Mouse (Mus musculus) macrophage (primary cell): ENCODE results near the gene Ptpre. TPM values are rescaled to one million over a fixed set of nuclear protein-coding genes. Genes with fewer than 3 reads are reported as not detected.

Experiments used
- H3K27ac ChIP-seq: fragments of 350-480 bp; formaldehyde crosslinking; 2 replicates; pipeline ENCODE4 v1.9.0; 2021
- H3K36me3 ChIP-seq: fragments of 350-480 bp; formaldehyde crosslinking; 2 replicates; pipeline ENCODE4 v1.9.0; 2021; ENCODE audit errors: inconsistent target
- H3K4me3 ChIP-seq: fragments of 350-480 bp; formaldehyde crosslinking; 2 replicates; pipeline ENCODE4 v1.9.0; 2021; ENCODE audit errors: inconsistent target
- H3K79me2 ChIP-seq: fragments of 350-480 bp; formaldehyde crosslinking; 2 replicates; pipeline ENCODE4 v1.9.0; 2021; ENCODE audit errors: inconsistent target
- WGBS: methylation state at CpG from one replicate; pipeline ENCODE4 v1.1.7; 2026; ENCODE audit warnings: inconsistent platforms; ENCODE audit not compliant: missing documents; 5-methylcytosine and 5-hydroxymethylcytosine counted together
- polyA plus RNA-seq: library from polyadenylated mRNA; stranded (reverse); fragments of 250-400 nt; gene quantifications from 3 replicates; pipeline ENCODE4 v1.2.4, GENCODE M21; 2018; ENCODE audit warnings: inconsistent platforms

The Ptpre gene
- polyA plus RNA-seq, 1 experiment from 2014 or later, result 35.9 TPM

GRCm38 (mm10) chr7:135703600-135704148 lies 166.4 kb downstream of the Ptpre start:
- peaks cover 69% of the 10 kb centered on the region for H3K79me2 ChIP-seq
- 93% methylated on average over 9 of the region's 9 CpGs for WGBS
- no peaks in the 10 kb centered on the region for H3K36me3 ChIP-seq
- H3K4me3 ChIP-seq, result no peak overlapping the region
- H3K27ac ChIP-seq, result no peak overlapping the region

GRCm38 (mm10) chr7:135704251-135704650 lies 167.0 kb downstream of the Ptpre start:
- 75% methylated on average over 8 of the region's 8 CpGs for WGBS
- Histone ChIP-seq H3K36me3 (no peaks in the 10 kb centered on the region), H3K27ac (no peak overlapping the region), H3K4me3 (no peak overlapping the region), H3K79me2 (peaks cover 71% of the 10 kb centered on the region)

DNA sequence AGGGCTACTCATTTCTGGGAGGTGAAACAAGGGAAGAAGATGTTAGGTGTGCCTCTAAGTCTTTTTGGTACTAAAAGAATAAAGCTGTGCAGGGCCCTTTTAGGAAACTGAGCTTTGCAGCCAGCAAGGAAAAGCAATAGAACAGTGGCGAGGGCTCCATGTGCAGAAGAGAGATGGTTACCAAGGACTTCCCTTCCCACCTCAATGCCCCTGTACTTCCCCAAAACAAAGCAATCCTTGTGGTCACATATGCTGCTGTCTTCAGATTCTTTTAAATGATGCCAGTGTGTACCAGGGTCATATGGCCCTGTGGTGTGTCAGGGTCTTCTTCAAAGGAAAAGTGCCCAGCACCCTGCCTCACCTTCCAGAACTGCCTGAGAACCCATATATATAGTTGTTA lies 167.8 kb downstream of the Ptpre start:
- 20% methylated on average over 1 of the region's 1 CpGs for WGBS
- no peaks in the 10 kb centered on the region for H3K36me3 ChIP-seq
- peaks cover 79% of the 10 kb centered on the region for H3K79me2 ChIP-seq
- peak overlapping the region; percentile 42 for H3K27ac ChIP-seq
- no peak overlapping the region for H3K4me3 ChIP-seq

GRCm38 (mm10) chr7:135705753-135706152 lies 168.5 kb downstream of the Ptpre start:
- H3K36me3 ChIP-seq, result no peaks in the 10 kb centered on the region
- no peak overlapping the region for H3K4me3 ChIP-seq
- WGBS, result 40% methylated on average over 6 of the region's 6 CpGs
- peaks cover 85% of the 10 kb centered on the region for H3K79me2 ChIP-seq
- H3K27ac ChIP-seq, result peak overlapping the region; percentile 42

GRCm38 (mm10) chr7:135710702-135711101 lies 173.4 kb downstream of the Ptpre start:
- Histone ChIP-seq H3K36me3 (no peaks in the 10 kb centered on the region), H3K79me2 (peaks cover 96% of the 10 kb centered on the region), H3K4me3 (no peak overlapping the region), H3K27ac (peak overlapping the region; percentile 56)
- WGBS, result 74% methylated on average over 2 of the region's 2 CpGs

- WGBS, result 91% methylated on average over 1 of the region's 1 CpGs
- H3K27ac ChIP-seq, result peak overlapping the region; percentile 22
- no peaks in the 10 kb centered on the region for H3K36me3 ChIP-seq
- H3K4me3 ChIP-seq, result peak overlapping the region; percentile 87; the same call in 1 of the 2 replicates
- peaks cover 83% of the 10 kb centered on the region for H3K79me2 ChIP-seq
Observed at GRCm38 (mm10) chr7:135712534-135712933, 175.3 kb downstream of the Ptpre start.

DNA sequence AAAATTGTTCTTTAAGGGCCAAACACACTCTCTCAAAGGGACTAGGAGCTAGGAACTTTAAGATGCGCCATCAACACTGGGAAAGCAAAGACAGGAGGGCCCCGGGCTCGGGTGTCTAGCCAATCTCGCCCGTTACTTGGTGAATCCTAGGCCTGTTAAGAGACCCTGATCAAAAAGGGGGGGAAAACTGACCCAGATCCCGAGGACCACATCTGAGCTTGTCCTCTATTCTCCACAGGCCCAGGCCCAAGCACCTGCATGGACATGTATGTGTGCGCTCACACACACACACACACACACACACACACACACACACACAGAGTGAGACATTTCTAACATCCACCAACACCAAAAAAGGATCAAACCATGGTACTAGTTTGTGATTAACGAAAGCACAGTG lies 176.0 kb downstream of the Ptpre start:
- Histone ChIP-seq H3K27ac (peak overlapping the region; percentile 22), H3K4me3 (peak overlapping the region; percentile 87), H3K36me3 (no peaks in the 10 kb centered on the region), H3K79me2 (peaks cover 75% of the 10 kb centered on the region)
- WGBS, result 81% methylated on average over 4 of the region's 8 CpGs

DNA sequence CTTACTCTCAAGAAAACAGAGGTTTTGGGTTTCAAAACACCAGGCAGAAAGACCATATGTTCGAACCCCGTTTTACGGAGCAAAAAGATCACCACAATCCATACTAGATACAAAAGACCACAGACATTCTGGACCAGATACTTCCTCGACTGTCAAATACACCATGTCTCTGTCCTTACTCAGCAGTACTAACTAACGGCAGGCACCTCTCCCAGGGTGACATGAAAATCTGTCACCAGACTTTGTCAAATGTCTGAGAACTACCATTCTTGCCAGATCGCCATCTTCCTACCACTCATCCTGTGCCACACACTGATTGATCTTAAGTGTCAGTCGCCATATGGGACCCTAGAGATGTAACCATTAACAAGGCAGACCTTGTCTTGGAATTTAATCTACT lies 177.9 kb downstream of the Ptpre start:
- peak overlapping the region; percentile 86 for H3K27ac ChIP-seq
- WGBS, result 0% methylated on average over 7 of the region's 7 CpGs

GRCm38 (mm10) chr7:135715642-135716444 lies 178.6 kb downstream of the Ptpre start, which contains the start of gene Mki67:
Gene Mki67 (minus strand): TSS chr7:135716361.
- WGBS, result 1% methylated on average over 67 of the region's 82 CpGs
- Histone ChIP-seq H3K4me3 (peak within 1 kb of the TSS; percentile 87), H3K79me2 (peaks cover 50% of the 10 kb centered on the region), H3K27ac (peak within 1 kb of the TSS; percentile 86), H3K36me3 (no peaks in the 10 kb centered on the region)

More for the DNA sequence above, 177.9 kb downstream of the Ptpre start:
- Histone ChIP-seq H3K79me2 (peaks cover 57% of the 10 kb centered on the region), H3K36me3 (no peaks in the 10 kb centered on the region), H3K4me3 (peak overlapping the region; percentile 87)

DNA sequence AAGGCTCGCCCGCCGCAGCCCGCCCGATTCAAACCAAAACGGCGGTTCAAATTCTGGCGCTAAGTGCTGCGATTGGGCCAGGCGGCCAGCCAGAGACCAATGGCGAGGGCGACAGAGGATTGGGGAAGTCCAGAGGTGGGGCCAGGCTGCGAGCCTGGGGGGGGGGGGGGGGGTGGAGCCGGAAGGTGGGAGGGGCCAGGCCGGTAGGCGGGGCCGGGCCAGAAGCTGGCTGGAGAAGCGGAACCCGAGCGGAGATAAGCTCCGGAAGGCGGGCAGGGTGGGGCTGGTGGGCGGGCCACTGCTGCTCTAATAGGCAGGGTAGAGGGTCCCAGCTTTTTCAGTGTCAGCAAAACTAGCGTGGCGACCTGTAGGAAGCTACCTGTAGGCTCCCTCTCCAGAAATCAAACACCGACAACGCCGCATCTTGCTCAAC lies 179.2 kb downstream of the Ptpre start:
- Histone ChIP-seq H3K79me2 (peaks cover 44% of the 10 kb centered on the region), H3K36me3 (no peaks in the 10 kb centered on the region), H3K4me3 (peak overlapping the region; percentile 54), H3K27ac (peak overlapping the region; percentile 63)
- 2% methylated on average over 24 of the region's 28 CpGs for WGBS

- 34% methylated on average over 7 of the region's 7 CpGs for WGBS
- peak overlapping the region; percentile 54 for H3K4me3 ChIP-seq
Observed at GRCm38 (mm10) chr7:135716968-135717557, 179.8 kb downstream of the Ptpre start.

GRCm38 (mm10) chr7:135721436-135721992 lies 184.2 kb downstream of the Ptpre start:
- Histone ChIP-seq H3K79me2 (no peaks in the 10 kb centered on the region), H3K27ac (no peak overlapping the region), H3K36me3 (no peaks in the 10 kb centered on the region), H3K4me3 (no peak overlapping the region)
- WGBS, result 80% methylated on average over 7 of the region's 7 CpGs

More at GRCm38 (mm10) chr7:135716968-135717557, 179.8 kb downstream of the Ptpre start:
- Histone ChIP-seq H3K36me3 (no peaks in the 10 kb centered on the region), H3K79me2 (peaks cover 38% of the 10 kb centered on the region), H3K27ac (peak overlapping the region; percentile 63)

DNA sequence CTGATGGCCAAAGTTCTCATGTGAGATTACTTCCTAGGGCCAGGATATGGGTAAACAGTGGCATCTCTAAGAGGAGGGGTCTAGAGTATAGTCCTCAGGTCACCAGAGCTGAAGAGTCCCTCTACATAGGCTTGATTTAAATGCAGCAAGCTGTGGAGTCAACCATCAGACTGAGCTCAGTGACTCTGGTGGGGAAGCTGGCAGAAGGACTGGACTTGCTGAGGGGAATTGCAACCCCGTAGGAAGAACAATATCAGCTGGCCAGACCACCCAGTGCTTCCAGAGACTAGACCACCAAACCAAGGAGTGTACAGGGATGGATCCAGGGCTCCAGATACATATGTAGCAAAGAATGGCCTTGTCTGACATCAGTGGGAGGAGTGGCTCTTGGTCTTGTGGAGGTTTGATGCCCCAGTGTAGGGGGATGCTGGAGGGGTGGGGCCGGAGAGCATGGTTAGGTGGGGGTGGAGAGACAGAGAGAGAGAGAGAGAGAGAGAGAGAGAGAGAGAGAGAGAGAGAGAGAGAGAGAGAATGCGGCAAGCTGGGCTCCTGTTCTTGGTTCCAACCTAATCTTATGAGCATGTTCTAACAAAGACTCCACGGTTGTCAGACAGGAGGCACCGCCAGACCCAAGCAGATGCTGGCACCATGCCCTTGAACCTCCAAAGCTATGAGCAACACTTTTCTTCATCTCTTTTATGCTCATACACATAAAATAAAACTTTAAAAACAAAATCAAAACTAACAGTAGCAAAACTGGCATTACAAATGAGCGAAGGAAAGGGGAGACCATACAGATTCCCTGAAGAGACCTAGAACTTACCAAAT lies 184.9 kb downstream of the Ptpre start:
- WGBS, result 87% methylated on average over 6 of the region's 6 CpGs
- Histone ChIP-seq H3K27ac (no peak overlapping the region), H3K36me3 (no peaks in the 10 kb centered on the region), H3K79me2 (no peaks in the 10 kb centered on the region), H3K4me3 (no peak overlapping the region)
